Mouse (Mus musculus) layer of hippocampus, adult 8-10 months (tissue): Measurements from ENCODE around the gene Tmem59. TPM values are rescaled to one million over a fixed set of nuclear protein-coding genes. Genes with fewer than 3 reads are reported as not detected.

Experiments
- DNase-seq, 2 experiments: peaks; one replicate each; pipeline ENCODE4 v3.0.0; 2022; ENCODE audit warnings: low spot score in 2 of 2
- total RNA-seq, 4 experiments: library from RNA; stranded (reverse); gene quantifications; 2 replicates each; pipeline ENCODE4 v1.2.4; 2022

The Tmem59 gene
- total RNA-seq, 4 experiments from 2014 or later = 213 to 240 (median 224) TPM

GRCm38 (mm10) chr4:107238253-107238652 is 60.1 kb downstream of the Tmem59 start:
- no peak for DNase-seq

- DNase-seq = no peak
These were observed 62.0 kb downstream of the Tmem59 start for GRCm38 (mm10) chr4:107240196-107240595.

GRCm38 (mm10) chr4:107243365-107244333 is 65.5 kb downstream of the Tmem59 start:
- DNase-seq = no peak

DNA sequence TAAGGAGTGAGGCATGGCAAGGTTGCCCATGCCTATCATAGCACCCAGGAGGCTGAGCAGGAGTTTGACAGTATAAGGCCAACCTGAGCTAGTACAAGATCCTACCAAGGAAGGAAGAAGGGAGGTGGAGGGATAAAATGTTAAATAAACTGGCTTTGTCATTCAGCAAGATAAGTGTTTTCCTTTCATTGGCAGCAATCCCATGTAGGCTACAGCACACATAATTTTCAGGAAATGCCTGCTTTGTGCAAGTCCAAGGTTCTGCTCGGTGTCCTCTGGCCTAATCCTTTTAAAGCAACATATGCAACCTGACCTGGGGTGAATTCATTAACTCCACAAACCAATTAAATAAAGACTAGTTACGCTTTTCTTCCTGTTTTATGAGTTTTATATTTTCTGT is 67.2 kb downstream of the Tmem59 start:
- DNase-seq = no peak

- DNase-seq = no peak
These were observed 67.8 kb downstream of the Tmem59 start for GRCm38 (mm10) chr4:107246040-107246439.

DNA sequence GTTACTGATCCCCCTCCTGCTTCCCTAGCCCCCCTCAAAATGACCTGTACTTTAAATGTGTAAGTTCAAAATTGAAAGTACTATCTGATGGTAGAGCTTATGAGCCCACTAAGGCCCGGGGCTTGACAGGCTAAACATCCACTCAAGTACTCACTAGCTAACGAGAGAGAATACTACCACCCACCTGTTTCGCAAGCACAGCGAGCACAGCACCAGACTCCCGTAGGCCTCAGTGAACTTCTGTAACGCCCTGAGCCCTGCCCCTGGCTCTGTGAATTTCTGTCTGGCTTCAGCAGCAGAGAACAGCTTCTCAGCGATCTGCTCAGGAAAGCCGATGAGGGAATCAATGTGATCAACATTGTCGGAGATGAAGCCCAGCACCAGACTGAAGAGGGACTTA is 68.9 kb downstream of the Tmem59 start:
- no peak for DNase-seq

- DNase-seq = no peak
These were observed 69.9 kb downstream of the Tmem59 start for GRCm38 (mm10) chr4:107248061-107248460.

- no peak for DNase-seq
These were observed 71.3 kb downstream of the Tmem59 start for GRCm38 (mm10) chr4:107249471-107249870.

DNA sequence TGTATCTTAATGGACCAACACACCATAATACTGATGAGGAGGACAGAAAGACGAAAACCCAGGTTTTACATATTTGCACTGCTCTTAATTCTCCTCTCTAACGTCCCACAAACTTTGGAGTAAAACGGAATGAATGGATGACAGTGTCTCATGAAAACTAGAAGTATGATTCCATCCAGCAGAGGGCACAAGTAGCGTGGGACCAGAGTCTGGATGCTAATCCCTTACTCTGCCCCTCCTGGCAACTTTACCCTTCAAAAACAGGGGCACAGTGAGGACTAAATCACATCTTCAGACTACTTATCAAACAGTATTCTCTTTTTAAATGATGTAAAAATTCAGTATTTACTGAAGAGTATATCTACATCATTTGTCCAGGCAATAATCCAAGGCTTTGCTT is 72.3 kb downstream of the Tmem59 start:
- peak in 1 of 2 experiments; percentile 30 for DNase-seq

Other genes starting within 250 kb of the Tmem59 start
- 10 to 100 TPM; 55.4 to 67.1 (median 61.9) TPM for gene Mrpl37, start 111.5 kb upstream of the Tmem59 start, total RNA-seq
- gene Cyb5rl, start 111.4 kb upstream of the Tmem59 start, total RNA-seq = 10 to 100 TPM in 1 of 4 experiments, 1 to 10 TPM in 3; 6.0 to 10.5 (median 7.5) TPM
- not detected for gene Cdcp2, start 81.5 kb upstream of the Tmem59 start, total RNA-seq
- gene Tceanc2, start 717 bp downstream of the Tmem59 start, total RNA-seq = 10 to 100 TPM; 15.9 to 18.9 (median 17.0) TPM
- under 1 TPM in 1 of 4 experiments, not detected in 3; 0.29 TPM for gene Ldlrad1, start 30.8 kb downstream of the Tmem59 start, total RNA-seq
- 10 to 100 TPM; 30.5 to 38.5 (median 34.3) TPM for gene Lrrc42, start 75.1 kb downstream of the Tmem59 start, total RNA-seq
- gene Hspb11, start 75.2 kb downstream of the Tmem59 start, total RNA-seq = 10 to 100 TPM; 18.9 to 24.1 (median 21.0) TPM
- gene Dio1, start 128.8 kb downstream of the Tmem59 start, total RNA-seq = not detected
- gene Yipf1, start 136.0 kb downstream of the Tmem59 start, total RNA-seq = 10 to 100 TPM; 47.8 to 56.9 (median 50.6) TPM
- gene Ndc1, start 189.4 kb downstream of the Tmem59 start, total RNA-seq = 10 to 100 TPM; 10.4 to 15.3 (median 12.2) TPM